Mouse (Mus musculus): ENCODE results near the gene Gm44503.

Gm44503 gene

DNA sequence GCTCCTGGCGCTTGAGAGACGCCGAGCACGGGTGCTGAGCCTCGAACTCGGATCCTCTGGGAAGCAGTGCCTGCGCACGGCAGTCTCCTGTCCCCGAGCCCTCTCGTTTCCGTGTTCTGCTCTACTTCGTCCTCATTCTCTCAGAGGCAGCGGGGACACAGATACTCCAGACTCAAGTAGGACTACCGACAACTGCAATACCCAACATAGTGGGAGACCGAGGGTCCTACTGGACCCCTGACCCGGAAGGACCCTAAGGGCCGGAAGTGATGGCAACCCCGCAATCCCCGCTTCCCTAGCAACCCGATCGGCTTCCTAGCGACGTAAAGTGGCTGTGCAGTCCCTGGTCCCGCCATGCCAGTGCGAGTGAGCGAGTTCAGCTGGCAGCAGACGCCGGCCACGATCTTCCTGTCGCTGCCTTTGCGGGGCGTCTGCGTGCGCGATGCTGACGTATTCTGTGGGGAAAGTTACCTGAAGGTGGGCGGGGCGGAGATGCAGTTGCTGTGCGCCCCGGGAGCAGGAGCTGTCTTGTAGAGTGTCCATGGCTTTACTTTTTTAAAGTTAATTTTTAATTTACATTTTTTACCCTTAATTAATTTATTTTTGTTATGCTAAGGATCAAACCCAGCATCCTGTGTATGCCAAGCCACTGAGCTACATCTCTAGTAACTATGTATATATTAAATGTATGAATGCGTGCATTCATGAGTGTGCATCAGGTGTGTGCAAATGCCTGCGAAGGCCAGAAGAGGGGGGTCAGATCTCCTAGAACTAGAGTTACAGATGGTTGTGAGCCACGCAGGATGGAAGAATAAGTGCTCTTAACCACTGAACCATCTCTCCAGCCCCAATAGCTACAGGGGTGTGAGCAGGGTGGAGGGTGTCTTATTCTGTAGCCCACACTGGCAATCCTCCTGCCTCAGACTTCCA is at the start of gene Gm44503, which contains the start of gene Dyx1c1:
Gm44503 (plus strand) TSS at position 332 of the 930 bp plus-strand sequence.
Dyx1c1 (plus strand) TSS at position 265 of the 930 bp plus-strand sequence.
- DNase-seq, result peak; percentile 77 to 84

- no peak for DNase-seq
Measured at GRCm38 (mm10) chr9:72911381-72911780, 47.3 kb upstream of the Gm44503 start.

DNA sequence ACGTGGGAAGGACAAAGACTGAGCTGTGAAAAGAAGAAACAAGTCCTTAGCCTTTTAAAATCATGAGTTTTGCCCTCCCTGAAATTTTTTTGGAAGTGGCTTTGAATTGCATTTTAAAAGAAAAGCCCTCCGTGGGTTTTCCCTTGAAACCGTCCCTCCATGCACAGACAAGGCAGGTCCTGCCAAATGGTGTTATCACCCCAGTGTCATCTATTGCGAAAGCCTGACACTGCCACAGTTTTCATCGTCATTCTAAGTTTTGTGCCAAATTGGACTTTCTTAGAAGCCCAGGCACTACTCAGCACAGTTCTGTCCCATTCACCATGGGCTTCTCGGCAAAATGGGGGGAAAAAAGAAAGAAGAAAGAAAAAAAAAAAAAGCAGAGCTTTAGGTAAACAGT is 45.1 kb upstream of the Gm44503 start:
- no peak for DNase-seq

GRCm38 (mm10) chr9:72915728-72916127 is 42.9 kb upstream of the Gm44503 start:
- no peak for DNase-seq

DNA sequence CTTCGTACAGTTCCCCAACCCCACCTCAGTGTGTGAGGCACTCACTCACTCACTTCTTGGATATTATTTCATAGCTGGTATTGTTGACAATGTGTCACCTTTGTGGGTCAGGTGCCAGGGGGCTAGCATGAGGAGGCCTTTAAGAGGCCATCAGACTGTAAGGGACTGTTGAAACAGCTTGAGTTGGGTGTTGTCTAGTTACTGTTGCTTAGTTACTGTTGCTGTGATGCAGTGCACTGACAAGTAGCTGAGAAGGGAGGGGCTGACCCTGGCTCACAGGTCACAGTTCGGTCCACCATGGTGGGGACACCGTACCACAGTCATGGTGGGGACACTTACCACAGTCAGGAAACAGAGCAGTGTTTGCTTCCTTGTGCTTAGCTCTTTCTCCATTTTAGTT is 35.6 kb upstream of the Gm44503 start:
- no peak for DNase-seq

- peak; percentile 57 to 64 for DNase-seq
Measured at GRCm38 (mm10) chr9:72925021-72925934, 33.4 kb upstream of the Gm44503 start, which contains the start of gene Pygo1. Gene Pygo1 (plus strand): TSS chr9:72925645.

DNA sequence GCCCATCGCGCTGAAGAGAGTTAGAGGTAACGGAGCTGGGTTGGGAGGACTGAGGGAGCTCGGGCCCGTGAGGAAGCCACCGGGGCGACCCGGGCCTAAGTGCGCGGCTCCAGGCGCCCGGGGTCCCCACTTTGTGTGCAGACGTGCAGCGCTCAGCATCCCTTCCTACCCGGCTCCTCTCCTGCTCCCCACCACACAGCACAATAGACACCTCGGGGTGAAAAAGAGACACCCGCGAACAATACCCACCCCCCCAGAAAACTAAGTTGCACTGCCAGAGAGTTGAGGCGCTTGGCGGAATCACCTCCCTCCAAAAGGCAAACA is 32.8 kb upstream of the Gm44503 start:
- DNase-seq, result no peak

GRCm38 (mm10) chr9:72931166-72931790 is 27.4 kb upstream of the Gm44503 start:
- DNase-seq, result peak in 1 of 2 experiments; percentile 9

- DNase-seq, result peak in 1 of 2 experiments; percentile 52
Measured at GRCm38 (mm10) chr9:72935309-72935708, 23.3 kb upstream of the Gm44503 start.

GRCm38 (mm10) chr9:72936301-72936700 is 22.4 kb upstream of the Gm44503 start:
- no peak for DNase-seq

DNA sequence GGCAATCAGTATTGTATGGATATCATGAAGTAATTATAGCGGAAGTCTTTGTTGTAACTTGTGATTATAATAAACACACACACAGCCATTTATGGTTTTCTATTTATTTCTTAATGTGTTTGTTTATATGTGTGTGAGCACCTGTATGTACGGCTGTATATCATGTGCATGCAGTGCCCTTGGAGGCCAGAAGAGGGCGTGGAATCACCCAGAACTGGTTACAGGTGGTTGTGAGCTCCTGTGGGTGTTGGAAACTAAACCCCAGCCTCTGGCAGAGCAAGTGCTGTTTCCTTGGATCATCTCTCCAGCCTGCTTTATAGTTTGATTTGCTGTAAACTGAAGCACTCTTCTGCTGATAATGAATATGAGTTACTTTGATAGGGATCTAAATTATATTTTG is 15.2 kb upstream of the Gm44503 start:
- peak in 1 of 2 experiments; percentile 31 for DNase-seq

- DNase-seq, result no peak
Measured at GRCm38 (mm10) chr9:72944286-72944685, 14.4 kb upstream of the Gm44503 start.

DNA sequence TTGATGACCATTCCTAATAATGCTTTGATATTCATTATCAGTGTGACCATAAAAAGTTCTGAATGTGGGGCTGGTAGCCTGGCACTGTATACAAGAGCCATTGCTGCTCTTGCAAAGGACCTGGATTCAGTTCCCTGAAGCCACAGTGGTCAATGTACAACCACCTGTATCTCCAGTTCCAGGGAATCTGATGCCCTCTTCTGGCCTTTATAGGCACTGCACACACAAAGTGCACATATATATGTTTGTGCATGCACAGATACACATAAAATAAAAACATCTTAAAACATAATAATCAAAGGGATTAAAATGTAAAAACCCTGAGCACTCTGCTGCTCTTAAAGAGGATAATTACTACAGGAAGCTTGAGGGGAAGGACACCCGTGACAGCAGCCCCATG is 11.6 kb upstream of the Gm44503 start:
- DNase-seq, result no peak

DNA sequence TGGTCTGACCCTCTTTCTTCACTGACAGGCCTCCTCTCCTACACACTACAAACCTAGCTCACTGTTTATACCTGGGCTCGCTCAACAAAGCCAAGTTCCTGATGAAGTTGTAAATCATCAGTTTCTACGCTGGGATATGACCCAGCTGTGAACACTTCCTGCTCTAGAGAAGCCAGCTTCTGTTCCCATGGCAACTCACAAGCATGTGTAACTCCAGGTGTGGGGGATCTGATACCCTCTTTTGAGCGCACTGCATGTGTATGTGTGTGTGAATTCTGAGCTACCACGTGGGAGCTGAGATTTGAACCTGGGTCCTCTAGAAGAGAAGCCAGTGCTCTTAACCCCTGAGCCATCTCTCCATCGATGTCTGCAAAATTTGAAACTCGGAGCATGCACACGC is 9.1 kb upstream of the Gm44503 start:
- DNase-seq, result no peak

- DNase-seq, result peak in 1 of 2 experiments; percentile 49
Measured at GRCm38 (mm10) chr9:72954746-72955145, 3.9 kb upstream of the Gm44503 start.

- peak; percentile 62 to 71 for DNase-seq
Measured at GRCm38 (mm10) chr9:72955546-72955945, 3.1 kb upstream of the Gm44503 start.

DNA sequence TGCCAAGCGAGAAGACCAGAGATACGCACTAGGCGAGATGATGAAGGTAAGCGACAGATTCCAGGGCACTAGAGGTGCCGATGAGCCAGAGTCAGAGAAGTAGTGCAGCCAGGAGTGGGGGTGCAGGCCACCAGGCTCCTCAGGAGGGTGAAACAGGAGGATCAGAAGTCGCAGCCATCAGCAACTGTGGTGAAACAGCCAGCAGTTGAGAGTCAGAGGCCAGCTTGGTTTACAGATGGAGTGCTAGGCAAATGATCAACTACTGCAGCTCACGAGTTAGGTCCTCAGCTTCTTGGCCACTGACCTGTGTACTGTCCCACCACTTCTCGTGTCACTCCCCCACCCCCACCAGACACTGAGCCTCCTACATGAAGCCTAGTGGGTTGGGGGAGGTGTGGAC is 2.7 kb downstream of the Gm44503 start:
- DNase-seq, result no peak

DNA sequence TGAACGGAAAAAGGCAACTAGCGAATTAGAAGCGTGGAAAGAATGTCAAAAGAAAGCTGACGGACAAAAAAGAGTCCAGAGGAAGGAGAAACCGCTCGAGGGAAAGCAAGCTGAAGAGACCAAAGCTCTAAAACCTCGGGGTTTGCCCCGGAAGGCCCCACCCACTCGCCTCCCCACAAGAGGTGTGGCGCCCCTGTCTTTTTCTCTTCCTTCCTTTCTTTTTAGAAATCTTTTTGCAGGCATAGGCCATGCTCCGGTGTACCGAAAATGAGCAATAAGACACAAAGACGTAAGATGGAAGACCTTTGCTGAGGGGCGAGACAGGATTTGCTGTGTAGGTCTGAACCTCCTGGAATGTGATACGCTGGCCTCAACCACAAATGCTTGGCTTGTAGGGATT is 3.3 kb downstream of the Gm44503 start:
- DNase-seq, result no peak

- DNase-seq, result peak; percentile 63 to 65
Measured at GRCm38 (mm10) chr9:72968349-72969061, 9.9 kb downstream of the Gm44503 start.

GRCm38 (mm10) chr9:72969874-72970273 is 11.2 kb downstream of the Gm44503 start:
- no peak for DNase-seq

- DNase-seq, result no peak
Measured at GRCm38 (mm10) chr9:72972435-72972834, 13.8 kb downstream of the Gm44503 start.

DNA sequence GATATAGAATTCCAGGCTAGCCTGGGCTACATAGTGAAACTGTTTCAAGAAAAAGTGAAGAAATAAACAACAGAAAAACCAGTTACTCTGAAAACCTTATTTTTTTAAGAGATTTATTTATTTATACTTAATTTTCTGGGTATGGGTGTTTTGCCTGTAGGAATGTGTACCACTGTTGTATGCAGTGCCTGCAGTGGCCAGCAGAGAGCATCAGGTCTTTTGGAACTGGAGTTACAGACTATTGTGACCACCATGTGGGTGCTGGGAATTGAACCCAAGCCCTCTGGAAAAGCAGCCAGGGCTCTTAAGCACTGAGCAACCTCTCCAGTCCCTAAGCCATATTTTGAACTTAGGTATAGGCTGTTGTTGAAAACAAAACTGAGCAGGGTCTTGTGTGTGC is 14.3 kb downstream of the Gm44503 start:
- DNase-seq, result no peak

Measured in cerebellum, postnatal 14 days (tissue).